Mouse (Mus musculus): ENCODE data around the gene Acsm5.

Gene Acsm5

GRCm38 (mm10) chr7:119519163-119519562, at the start of gene Acsm5:
Gene Acsm5, plus strand, starts transcription at chr7:119519463.
- no peak for DNase-seq (ENCODE audit: low read depth)

- no peak for DNase-seq (ENCODE audit: low read depth)
Observed at GRCm38 (mm10) chr7:119476500-119477389, 42.5 kb upstream of the Acsm5 start.

GRCm38 (mm10) chr7:119479256-119479655, 40.0 kb upstream of the Acsm5 start, which contains the start of gene Umod:
Gene Umod, minus strand, starts transcription at chr7:119479282.
- no peak for DNase-seq (ENCODE audit: low read depth)

GRCm38 (mm10) chr7:119484154-119484553, 35.1 kb upstream of the Acsm5 start:
- no peak for DNase-seq (ENCODE audit: low read depth)

GRCm38 (mm10) chr7:119486683-119487082, 32.6 kb upstream of the Acsm5 start:
- DNase-seq (ENCODE audit: low read depth) = no peak

- no peak for DNase-seq (ENCODE audit: low read depth)
Observed at GRCm38 (mm10) chr7:119490041-119490780, 29.1 kb upstream of the Acsm5 start.

- no peak for DNase-seq (ENCODE audit: low read depth)
Observed at GRCm38 (mm10) chr7:119511143-119511542, 8.1 kb upstream of the Acsm5 start.

- DNase-seq (ENCODE audit: low read depth) = peak; percentile 23
Observed at GRCm38 (mm10) chr7:119513056-119513455, 6.2 kb upstream of the Acsm5 start.

GRCm38 (mm10) chr7:119515492-119516271, 3.6 kb upstream of the Acsm5 start:
- peak; percentile 61 for DNase-seq (ENCODE audit: low read depth)

GRCm38 (mm10) chr7:119516272-119516558, 3.0 kb upstream of the Acsm5 start:
- no peak for DNase-seq (ENCODE audit: low read depth)

- DNase-seq (ENCODE audit: low read depth) = peak; percentile 48
Observed at GRCm38 (mm10) chr7:119519654-119520053, 391 bp downstream of the Acsm5 start.

- no peak for DNase-seq (ENCODE audit: low read depth)
Observed at GRCm38 (mm10) chr7:119521816-119522215, 2.6 kb downstream of the Acsm5 start.

GRCm38 (mm10) chr7:119522385-119522784, 3.1 kb downstream of the Acsm5 start:
- no peak for DNase-seq (ENCODE audit: low read depth)

- DNase-seq (ENCODE audit: low read depth) = no peak
Observed at GRCm38 (mm10) chr7:119523389-119523788, 4.1 kb downstream of the Acsm5 start, which contains the start of gene Pdilt. Gene Pdilt, minus strand, starts transcription at chr7:119523489.

- DNase-seq (ENCODE audit: low read depth) = no peak
Observed at GRCm38 (mm10) chr7:119525881-119526281, 6.6 kb downstream of the Acsm5 start.

- DNase-seq (ENCODE audit: low read depth) = no peak
Observed at GRCm38 (mm10) chr7:119526486-119526885, 7.2 kb downstream of the Acsm5 start.

- DNase-seq (ENCODE audit: low read depth) = no peak
Observed at GRCm38 (mm10) chr7:119527135-119527534, 7.9 kb downstream of the Acsm5 start.

GRCm38 (mm10) chr7:119527548-119527947, 8.3 kb downstream of the Acsm5 start:
- DNase-seq (ENCODE audit: low read depth) = no peak

- DNase-seq (ENCODE audit: low read depth) = no peak
Observed at GRCm38 (mm10) chr7:119528617-119529016, 9.4 kb downstream of the Acsm5 start.

GRCm38 (mm10) chr7:119532924-119533323, 13.7 kb downstream of the Acsm5 start:
- DNase-seq (ENCODE audit: low read depth) = no peak

- no peak for DNase-seq (ENCODE audit: low read depth)
Observed at GRCm38 (mm10) chr7:119534389-119534788, 15.1 kb downstream of the Acsm5 start.

GRCm38 (mm10) chr7:119542445-119542844, 23.2 kb downstream of the Acsm5 start:
- no peak for DNase-seq (ENCODE audit: low read depth)
